Mouse (Mus musculus) cerebral cortex, adult 2 months (tissue): Measurements from ENCODE around the gene Ptges.

Source experiments
- WGBS: fragments of 180-500 bp; shearing (Covaris S2); methylation state at CpG from one replicate; pipeline ENCODE4 v1.1.7; 2018; 5-methylcytosine and 5-hydroxymethylcytosine counted together

Ptges gene

DNA sequence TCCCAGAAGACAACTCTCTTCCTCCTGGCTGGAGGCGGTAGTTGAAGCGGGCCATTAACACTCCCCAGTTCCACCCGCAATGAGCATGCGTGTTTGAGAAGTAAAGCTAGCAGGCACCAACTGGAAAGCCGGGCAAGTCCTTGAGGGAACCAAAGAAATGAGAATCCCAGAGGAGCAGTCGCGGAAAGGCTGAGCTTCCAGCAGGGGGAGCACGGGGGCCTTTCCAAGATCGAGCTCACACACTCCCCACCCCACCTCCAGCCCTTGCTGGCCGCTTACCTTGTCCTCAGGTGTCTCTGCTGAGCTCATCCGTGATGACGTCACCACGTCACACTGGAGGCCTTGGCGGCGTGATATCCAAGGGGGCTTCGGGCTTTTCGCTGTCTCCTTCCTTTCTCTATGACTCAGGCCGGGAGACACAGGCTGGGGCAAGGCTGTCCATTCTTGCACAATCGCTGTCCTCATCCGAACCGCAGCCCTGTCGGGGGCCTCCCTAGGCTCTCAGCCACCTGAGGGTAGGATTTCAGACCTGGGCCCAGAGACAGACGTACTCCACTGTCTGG is at the start of gene Ptges:
Ptges (minus strand) TSS at position 381 of the 563 bp plus-strand sequence.
- WGBS, result 1% methylated on average over 23 of the region's 23 CpGs

DNA sequence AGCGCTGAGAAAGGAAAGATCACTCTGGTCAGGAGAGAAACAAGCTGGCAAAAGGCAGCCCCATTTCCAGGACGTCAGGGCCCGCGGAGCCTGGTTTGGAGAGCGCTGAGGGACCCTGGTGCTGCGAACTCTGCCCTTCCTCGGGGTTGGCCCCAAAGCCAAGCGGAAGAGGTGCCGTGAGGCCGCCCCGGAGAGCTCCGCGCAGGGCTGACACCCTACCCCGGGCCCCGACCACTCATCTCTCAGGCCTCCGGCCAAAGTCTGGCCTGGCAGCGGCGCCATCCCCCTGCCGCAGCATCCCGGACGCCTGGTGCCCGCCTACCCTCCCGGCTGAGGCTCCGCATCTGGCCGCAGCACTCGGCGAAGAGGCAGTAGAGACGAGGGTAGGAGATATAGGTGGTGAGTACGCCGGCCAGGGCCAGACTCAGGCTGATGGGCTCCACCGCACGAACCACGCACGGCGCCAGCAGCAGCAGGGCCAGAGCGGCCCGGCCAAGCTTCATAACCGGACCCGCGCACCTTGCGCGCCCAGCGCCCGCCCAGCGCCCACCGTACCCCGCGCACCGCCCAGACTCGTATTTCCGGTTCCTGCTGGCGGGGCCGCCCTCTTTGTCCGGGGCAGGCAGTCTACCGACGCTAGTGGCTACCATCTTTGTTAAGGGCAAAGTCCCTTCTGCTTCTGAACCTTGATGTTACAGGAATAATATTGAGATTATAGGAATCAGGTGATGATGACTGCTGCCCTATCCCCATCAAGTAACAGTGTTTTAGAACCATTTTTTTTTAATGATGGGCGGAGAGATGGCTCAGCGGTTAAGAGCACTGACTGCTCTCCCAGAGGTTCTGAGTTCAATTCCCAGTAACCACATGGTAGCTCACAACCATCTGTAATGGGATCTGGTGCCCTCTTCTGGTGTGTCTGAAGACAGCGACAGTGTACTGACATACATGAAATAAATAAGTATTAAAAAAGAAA is 38.0 kb upstream of the Ptges start, which contains the start of gene Tor1a:
Tor1a (minus strand) TSS at position 582 of the 976 bp plus-strand sequence.
- 2% methylated on average over 52 of the region's 59 CpGs for WGBS

DNA sequence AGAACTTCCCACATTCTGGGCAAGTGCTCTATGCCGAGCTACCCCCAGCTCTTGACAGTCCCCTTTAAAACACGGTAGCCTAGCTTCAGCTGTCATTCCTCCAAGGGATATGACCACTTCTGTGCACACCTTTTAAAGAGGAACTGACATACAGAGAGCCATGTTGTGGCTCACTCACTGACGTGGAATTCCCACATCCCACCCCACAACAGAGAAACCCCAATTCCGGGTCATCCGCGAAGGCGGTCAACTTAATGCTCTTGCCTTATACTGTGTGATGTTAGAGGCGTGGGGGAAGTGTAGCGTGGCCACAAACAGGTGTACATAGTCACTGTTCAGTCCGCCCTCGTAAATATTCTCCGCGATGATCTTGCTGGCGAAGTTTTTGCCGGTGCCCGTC is 37.2 kb upstream of the Ptges start:
- 10% methylated on average over 16 of the region's 16 CpGs for WGBS

DNA sequence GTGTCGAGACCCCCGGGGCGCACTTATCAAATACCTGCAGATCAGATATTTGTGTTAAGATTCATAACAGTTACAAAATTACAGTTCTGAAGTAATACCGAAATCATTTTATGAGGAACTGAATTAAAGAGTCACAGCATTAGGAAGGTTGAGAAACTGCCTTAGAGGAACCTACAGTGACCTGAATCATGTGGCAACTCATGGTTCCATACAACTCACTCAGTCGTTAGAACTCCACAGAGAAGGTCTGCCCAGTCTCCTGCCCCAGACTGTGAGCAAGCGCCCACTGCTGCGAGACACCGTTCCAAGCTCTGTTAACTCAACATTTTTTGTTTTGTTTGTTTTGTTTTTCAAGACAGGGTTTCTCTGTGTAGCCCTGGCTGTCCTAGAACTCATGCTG is 36.0 kb upstream of the Ptges start:
- 83% methylated on average over 8 of the region's 8 CpGs for WGBS

DNA sequence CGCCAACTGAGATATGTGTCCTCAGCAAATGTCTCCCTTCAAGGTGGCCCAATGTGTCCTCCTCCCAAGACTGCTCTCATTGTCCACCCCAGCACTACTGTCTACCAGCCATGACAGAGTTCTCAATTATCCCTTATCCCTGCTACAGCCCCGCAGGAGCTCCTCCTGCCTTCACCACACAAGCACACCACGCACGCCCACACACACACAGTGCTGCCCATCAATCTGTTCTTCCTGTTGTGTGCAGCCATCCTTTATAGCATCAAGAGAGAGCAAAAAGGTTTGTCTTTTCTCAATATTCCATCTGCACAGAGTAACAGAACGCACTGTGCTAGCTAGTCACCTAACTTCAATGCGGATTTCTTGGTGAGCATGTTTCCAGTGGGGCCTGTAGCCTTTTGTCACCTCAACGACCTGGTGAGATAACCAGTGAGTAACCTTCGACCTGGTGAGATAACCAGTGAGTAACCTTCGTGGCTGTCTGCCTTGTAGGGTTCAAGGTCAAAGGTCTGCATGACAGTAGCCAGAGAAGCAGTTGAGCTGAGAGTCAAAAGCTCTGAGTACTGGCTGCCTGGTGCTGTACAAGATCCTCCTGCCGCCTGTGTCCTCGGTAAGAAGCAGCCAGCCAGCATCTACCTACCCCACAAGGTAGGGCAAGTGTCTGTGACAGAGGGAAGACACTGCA is 33.0 kb upstream of the Ptges start:
- 76% methylated on average over 11 of the region's 11 CpGs for WGBS

DNA sequence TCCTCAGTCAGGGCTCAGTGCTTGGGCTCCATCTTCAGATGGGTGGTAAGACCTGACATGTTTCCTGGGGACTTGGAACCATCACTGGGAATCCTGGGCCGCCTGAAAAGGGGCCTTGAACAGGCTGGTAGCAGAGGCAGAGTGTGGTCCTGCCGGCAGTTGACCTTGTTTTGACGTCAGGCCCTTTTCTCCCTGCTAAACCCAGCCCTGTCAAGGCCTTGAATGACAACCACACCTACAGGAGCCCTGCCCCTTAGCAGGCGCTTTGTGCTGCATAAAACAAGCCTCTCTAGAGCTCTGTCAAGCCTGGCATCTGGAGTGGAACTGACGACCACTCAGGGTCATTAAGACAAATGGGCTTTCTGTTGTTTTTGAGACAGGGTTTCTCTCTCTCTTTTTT is 30.2 kb upstream of the Ptges start:
- 42% methylated on average over 5 of the region's 5 CpGs for WGBS

DNA sequence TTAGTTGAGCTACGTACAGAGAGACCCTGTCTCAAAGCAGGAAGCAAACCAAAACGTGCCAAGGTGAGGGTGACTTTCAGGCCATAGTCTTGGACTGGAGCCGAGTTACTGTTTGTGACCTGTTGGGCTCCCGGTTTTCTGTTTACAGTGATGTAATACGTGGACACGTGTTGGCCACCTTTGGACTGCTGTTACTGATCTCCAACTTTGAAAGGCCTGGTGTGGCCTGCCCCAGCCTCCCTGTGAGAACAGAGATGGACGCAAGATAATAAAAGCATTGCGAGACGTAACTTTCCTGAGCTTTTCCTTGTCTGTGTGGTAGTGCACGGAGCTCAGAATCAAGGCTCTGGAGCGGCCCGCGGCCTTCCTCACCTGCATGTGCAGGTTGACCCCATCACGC is 29.1 kb upstream of the Ptges start:
- WGBS, result 86% methylated on average over 14 of the region's 14 CpGs

DNA sequence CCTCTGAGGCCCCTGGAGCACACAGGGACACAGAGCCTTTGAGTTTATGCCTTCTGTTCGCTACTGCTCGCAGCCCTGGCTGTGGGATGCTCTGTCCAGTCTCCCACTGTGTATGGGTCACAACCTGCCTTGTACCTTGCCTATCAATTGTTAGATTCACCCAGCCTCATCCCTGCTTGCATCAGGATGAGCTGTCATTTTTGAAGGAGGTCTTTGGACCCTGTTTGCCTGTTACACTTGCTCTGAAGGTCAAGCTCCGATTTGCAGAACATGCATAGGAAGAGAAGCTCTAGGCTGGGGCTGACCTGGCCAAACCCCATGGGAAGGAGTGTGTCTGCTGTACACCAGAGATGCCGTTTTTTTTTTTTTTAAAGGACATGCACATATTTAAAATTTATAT is 27.8 kb upstream of the Ptges start:
- WGBS, result 77% methylated on average over 4 of the region's 4 CpGs

DNA sequence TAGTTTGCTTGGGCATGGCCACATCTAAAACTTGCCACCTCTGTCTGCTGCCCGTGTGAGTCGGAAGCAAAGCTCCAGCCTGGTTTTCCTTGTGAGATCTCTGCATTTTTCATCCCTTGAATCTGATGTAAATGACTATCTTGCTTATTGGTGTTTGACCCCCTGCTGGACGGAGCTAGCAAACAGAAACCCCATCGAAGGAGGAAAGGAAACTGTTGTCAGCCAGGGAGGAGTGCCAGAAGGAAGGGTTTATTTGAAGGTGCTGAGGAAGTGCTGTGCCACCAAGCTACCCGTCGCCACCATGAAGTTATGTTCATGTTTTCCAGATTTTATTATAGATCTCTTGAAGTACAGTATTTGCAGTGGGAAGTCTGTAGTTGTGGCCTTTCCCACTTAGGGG is 25.1 kb upstream of the Ptges start:
- 31% methylated on average over 6 of the region's 6 CpGs for WGBS

DNA sequence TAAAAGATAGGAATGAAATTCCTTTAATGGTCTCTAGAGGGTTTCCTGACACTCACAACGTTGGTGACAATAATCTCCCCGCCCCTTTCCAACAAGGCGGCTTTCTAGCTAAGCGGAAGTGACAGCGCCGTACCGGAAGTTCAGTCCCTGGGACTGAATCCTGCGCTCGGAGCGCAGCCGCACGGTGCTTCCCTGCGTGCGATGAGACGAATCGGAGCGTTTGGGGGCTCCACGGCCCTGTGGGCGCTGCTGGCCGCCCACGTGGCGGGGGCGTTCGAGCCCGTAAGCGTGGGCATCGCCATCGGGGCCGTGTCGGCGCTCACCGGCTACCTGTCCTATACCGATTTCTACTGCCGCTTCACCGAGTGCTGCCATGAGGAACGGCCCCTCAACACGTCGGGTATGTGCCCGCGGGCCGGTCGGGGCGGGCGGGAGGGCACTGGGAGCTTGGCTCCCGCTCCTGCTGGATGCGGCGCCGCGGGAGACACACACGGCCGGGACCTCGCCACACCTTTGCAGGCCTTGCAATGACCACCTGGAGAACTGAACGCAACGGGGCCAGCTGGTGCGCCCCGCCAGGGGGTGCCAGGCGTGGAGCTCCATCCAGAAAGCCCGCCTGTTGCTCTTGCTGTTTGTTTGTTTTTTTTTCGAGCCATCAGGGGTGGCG is 23.3 kb upstream of the Ptges start, which contains the start of gene Tor1b:
Tor1b (plus strand) TSS at position 136 of the 667 bp plus-strand sequence.
- WGBS, result under 1% methylated on average over 60 of the region's 60 CpGs

DNA sequence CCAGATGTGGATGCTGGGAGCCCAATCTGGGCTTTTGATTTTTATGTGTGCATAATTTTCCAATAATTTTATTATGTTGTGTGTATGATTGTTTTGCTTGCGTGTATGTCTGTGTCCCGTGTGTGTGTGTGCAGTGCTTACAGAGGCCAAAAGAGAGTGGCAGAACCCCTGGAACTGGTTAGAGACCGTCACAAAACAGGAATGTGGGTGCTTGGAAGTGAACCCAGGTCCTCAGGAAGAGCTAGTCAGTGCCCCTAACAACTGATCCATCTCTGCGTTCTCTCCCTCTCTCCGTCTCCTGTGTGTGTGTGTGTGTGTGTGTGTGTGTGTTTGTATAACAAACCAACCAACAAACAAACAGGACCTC is 22.8 kb upstream of the Ptges start:
- 25% methylated on average over 5 of the region's 5 CpGs for WGBS

DNA sequence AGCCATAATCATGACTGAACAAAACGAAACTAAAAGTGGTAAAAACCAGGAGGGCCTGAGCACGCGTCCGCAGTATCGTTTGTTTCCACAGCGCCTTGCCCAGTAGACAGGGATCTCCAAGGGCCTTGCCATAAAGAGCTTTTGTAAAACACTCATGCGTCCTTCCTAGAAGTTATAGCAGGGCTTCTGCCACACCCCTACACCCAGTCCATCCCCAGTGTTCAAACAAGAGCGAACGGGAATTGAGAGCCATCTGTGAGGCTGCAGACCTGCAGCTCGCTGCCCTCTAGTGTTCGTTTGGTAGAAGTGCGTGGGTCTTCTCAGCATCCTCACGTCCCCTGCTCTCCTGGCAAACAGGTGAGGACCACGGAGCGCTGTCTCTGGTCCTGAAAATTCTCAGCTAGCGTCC is 12.9 kb upstream of the Ptges start:
- 10% methylated on average over 16 of the region's 16 CpGs for WGBS

DNA sequence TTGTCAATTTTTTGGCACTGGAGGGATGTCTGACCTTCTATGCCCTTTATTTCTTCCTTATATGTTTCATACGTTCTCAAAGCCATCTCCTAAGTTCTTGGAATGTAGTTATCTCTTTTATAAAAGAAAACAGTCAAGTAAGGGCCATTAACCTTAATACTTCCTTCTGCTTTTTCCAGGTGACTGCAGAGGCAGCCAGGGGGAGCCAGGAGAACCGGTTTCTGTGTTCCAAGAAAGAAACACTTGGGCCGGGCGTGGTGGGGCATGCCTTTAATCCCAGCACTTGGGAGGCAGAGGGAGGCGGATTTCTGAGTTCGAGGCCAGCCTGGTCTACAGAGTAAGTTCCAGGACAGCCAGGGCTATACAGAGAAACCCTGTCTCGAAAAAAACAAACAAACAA is 12.5 kb upstream of the Ptges start:
- WGBS, result 47% methylated on average over 7 of the region's 7 CpGs

DNA sequence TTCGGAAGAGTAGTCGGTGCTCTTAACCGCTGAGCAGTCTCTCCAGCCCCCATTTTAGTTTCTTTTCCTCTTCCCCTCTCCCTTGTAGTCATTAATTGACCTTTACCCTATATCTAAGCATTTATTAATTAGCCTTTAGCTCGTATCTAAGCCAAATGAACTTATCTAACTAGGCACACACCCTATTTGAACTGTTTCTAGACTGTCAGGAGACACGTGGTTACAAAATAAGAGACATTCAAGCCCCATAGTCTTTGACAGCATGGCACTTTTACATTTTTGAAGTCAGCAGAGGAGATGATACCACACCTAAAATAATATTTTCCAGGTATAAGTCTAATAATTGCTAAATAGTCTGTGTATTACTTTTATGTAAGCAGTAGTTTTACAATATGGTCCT is 11.9 kb upstream of the Ptges start:
- WGBS, result 92% methylated on average over 5 of the region's 5 CpGs

DNA sequence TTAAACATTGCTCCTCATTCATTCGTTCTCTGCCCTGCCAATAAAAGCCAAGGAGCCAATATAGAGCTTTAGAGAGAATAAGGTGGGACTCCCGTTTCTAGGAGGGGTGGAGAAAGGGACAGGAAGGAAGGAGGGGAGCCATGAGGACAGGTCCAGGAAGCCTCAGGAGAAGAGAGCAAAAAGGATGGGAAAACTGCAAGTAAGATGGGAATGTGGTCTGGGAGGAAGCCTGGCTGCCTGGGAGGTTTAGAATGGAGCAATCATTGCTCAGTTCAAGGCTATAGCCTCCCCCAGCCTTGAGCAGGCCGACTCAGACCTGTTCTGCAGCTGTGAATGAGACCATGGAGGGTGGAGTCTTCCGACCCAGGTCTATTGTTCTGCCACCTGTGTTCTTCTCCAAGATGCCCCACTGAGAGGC is 8.9 kb upstream of the Ptges start:
- WGBS, result 63% methylated on average over 4 of the region's 4 CpGs

DNA sequence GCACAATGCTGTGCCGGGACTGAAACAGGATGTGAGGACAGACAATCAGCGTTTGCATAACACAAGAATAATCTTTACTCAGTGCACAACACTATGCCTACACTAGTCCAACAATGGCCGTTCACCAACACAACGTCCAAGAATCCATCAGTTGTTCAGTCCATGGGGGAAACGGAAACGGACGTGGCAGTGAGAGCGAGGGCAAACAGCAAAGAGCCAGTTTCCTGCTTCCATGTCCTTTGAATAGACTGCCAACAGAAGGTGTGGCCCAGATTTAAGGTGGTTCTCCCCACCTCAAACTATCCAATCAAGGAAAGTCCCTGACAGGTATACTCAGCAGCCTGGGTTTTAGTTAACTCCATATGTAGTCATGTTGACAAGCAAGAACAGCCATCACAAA is 8.1 kb upstream of the Ptges start:
- whole genome bisulfite sequencing, result 66% methylated on average over 8 of the region's 8 CpGs

DNA sequence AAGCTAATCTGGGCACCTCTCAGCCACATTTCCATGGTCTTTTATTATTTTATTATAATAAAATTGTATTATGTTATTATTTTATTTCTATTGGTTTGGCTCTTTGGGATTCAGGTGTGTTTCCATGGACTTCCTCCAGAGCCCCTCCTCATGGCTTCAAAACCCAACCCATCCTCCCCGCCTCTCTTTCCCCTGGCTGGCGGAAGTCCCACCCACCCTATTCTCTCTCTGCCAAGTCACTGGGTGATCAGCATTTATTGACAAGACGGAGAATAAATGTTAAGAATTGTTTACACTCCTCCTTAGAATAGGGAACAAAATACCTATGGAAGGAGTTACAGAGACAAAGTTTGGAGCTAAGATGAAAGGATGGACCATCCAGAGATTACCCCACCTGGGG is 7.1 kb upstream of the Ptges start:
- 78% methylated on average over 3 of the region's 3 CpGs for whole genome bisulfite sequencing

DNA sequence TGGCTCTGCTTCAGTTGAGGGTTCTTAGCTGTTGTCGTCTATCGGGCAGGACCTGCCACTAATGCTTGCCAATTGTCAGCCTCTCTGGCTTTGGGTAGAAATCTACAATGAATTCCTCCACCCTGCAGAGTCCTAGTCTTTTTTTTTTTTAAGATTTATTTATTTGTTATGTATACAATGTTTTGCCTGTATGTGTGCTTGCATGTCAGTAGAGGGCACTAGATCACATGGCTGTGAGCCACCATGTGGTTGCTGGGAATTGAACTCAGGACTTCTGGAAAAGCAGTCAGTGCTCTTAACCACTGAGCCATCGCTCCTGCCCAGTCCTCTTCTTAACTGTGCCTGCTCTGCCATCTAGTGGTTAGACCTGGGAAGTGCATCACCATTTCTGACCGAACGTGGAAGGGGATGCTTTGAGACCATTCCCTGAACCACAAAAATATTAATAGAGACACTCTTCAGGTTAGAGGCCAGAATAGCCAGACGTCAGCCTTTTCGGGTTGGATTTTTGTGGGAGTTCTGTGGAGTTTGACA is 4.3 kb upstream of the Ptges start:
- WGBS, result 21% methylated on average over 7 of the region's 7 CpGs

DNA sequence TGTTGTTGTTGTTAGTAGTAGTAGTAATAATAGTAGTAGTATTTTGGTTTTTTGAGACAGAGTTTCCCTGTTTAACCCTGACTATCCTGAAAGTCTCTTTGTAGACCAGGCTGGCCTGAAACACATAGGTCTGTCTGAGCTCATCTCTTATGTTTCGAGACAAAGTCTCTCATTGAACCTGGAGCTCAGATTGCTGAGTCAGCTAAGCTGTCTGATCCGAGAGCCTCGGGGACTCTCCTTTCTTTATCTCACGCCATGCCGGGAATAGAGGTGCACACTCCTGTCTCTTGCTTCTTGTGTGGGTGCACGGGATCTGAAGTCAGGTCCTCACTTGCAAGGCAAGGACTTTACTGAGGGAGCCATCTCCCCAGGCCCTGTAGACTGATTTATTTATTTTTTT is 3.4 kb upstream of the Ptges start:
- 75% methylated on average over 6 of the region's 6 CpGs for WGBS

DNA sequence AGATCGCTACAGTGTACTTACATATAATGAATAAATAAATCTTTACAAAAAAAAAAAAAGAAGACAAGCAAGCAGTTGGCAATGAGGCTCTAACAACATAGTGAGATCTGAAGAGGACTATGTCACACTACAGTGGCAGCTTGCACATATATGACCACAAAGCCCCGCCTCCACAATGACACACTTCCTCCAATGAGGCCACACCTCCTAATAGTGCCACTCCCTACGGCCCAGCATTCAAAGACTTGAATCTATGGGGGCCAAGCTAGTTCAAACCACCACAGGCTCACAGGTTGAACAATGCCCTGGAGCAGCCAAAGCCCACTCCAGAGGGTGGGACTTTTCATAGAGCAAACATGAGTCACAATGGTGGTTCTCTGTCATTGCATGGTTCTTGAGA is 2.3 kb upstream of the Ptges start:
- WGBS, result 92% methylated on average over 3 of the region's 3 CpGs

DNA sequence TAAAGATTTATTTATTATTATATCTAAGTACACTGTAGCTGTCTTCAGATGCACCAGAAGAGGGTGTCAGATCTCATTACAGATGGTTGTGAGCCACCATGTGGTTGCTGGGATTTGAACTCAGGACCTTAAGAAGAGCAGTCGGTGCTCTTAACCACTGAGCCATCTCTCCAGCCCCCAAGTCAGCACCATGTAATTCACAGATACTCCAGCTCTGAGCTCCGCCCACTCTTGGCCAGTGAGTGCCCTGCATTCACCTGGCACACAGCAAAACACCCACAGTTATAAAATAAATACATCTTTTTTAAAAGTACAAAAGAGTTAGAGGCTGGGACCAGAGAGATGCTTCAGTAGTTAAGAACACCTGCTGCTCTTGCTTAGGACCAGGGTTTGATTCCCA is 1.2 kb upstream of the Ptges start:
- WGBS, result 93% methylated on average over 2 of the region's 2 CpGs
